Mouse (Mus musculus): ENCODE data around the gene Ewsr1. TPM values are rescaled to one million over a fixed set of nuclear protein-coding genes. Genes with fewer than 3 reads are reported as not detected.
"Not testable (repeated sequence)": the region's sequence is repeated elsewhere in the genome, so short reads cannot be mapped to it uniquely, and the experiment has no call there.

Gene Ewsr1
- total RNA-seq, 2 experiments from 2014 or later, result 79.3 to 86.5 TPM

GRCm38 (mm10) chr11:5091706-5092105 is 7.4 kb downstream of the Ewsr1 start:
- peak; percentile 31; the same call in 1 of the 2 replicates for TF ChIP-seq CTCF (IDR thresholded peaks at IDR 0.05)
- Histone ChIP-seq H3K27ac (no peak overlapping the region), H3K4me3 (no peak overlapping the region)
- intact Hi-C loops (cut with DNase I), result no loop called here
- DNase-seq, result no peak

DNA sequence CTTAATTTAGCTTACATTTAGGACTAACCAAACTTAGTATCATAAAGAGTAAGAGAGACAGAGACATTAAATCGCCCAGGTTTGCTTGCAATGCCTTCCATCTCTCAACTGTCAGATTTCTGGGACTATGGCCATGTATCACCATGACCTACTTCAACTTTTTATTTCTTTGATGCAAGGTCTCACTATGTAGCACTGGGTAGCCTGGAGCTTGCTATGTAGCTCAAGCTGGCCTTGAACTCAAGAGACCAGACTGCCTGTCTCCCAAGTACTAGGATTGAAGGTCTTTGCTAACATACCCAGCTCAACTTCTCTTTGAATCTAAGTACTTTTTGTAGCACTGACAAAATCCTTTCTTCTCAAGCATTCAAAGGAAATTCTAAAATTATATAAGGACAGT is 9.9 kb downstream of the Ewsr1 start:
- H3K4me3 ChIP-seq, result no peak overlapping the region
- no peak for DNase-seq
- TF ChIP-seq CTCF (IDR thresholded peaks at IDR 0.05), result no peak
- H3K27ac ChIP-seq, result no peak overlapping the region
- intact Hi-C loops (cut with DNase I), result no loop called here

DNA sequence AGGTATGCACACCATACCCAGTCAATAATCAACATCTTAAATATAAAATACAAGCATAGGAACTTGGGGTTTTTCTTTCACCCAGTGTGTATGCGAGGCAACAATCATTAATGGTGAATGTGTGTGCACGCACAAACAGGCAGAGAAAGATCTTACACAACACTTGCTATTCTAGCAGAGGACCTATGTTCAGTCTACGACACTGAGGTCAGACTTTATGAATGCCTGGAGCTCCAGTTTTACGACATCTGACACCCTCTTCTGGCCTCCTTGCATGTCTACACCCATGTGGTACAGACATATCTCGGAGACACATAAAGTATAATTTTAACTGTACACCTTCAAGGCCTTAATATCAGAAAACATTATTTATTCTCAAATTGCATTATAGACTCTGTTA is 22.2 kb downstream of the Ewsr1 start:
- intact Hi-C loops (cut with DNase I); DNase-seq; H3K4me3 ChIP-seq: not testable (repeated sequence)
- H3K27ac ChIP-seq, result peak overlapping the region; percentile 78

DNA sequence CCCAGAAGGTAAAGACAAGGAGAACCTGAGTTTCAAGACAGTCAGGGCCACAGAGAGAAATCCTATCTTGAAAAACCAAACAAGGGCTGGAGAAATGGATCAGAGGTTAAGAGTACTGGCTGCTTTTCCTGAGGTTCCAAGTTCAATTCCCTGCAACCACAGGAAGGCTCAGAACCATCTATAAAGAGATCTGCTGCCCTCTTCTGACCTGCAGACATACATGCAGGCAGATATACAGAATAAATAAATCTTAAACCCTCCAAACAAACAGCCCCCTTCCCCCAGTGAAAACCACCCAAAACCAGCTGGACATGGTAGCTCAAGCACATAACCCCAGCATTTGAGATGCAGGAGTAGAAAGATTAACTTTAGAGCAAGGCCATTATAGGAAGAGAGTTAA is 23.3 kb downstream of the Ewsr1 start:
- H3K27ac ChIP-seq, result peak overlapping the region; percentile 78
- intact Hi-C loops (cut with DNase I), result no loop called here
- no peak overlapping the region for H3K4me3 ChIP-seq
- TF ChIP-seq CTCF (IDR thresholded peaks at IDR 0.05), result peak; percentile 38; the same call in 1 of the 2 replicates
- DNase-seq, result no peak

- peak; percentile 64 for TF ChIP-seq CTCF (IDR thresholded peaks at IDR 0.05)
- H3K4me3 ChIP-seq, result no peak overlapping the region
- intact Hi-C loops (cut with DNase I), result no loop called here
- H3K27ac ChIP-seq, result no peak overlapping the region
- no peak for DNase-seq
These were observed 24.2 kb downstream of the Ewsr1 start for GRCm38 (mm10) chr11:5074882-5075281.

DNA sequence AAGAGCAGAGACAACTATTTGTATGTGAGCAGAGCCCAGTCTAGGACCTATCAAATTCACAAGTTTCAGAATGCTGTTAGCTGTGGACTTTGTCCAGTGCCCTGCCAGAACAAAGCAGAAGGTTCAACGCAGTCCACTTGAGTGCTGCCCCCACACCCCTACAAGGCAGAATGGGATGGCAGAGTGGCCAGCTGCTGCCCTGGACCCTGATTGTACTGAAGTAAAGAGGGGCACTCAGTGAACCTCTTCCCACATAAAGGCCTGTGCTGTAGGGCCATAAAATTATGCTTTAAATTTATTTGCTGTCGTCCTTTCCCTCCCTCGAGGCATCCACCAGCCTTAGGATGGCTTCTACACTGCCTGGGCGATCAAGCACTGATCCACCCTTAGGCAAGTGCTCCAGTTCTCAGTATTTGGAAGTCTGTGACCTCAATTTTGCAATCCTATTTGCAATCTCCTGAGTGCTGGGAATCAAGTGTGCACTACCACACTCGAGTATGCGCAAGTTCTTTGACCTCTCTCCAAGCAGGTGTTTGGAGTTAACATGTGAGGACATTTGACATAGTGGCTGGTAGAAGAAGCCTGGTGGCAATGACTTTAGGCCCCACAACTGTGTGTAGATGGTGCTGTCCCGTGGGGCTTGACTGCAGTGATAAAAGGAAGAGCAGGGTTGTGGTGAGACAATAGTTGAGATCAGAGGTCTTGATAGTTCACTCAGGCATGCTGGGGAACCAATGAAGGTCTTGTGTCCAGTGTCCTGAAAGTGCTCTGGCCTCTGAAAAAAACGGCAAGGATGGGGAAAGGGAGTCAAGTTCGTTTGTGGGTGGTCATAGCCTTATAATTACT is 30.7 kb downstream of the Ewsr1 start:
- Histone ChIP-seq H3K4me3 (no peak overlapping the region), H3K27ac (no peak overlapping the region)
- TF ChIP-seq CTCF (IDR thresholded peaks at IDR 0.05), result no peak
- DNase-seq, result no peak
- intact Hi-C loops (cut with DNase I), result no loop called here

DNA sequence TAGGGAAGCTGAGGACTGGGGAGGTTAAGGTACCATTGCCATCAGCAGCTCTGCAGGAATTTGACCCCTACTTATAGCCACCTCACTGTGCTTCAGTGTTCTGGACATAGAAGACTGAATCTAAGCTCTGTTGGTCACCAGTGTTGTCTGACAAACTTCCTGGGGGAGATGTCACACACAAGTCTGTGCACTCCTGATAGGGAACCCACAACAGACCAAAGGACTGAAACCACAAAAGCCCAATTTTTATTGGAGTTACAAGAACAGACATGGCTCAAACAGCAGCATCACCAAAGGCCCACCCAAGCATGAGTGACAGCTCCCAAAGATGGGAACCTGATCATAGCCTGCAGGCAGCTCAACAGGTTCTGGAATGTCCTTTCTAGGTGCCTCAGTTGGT is 32.0 kb downstream of the Ewsr1 start:
- Histone ChIP-seq H3K4me3 (no peak overlapping the region), H3K27ac (no peak overlapping the region)
- intact Hi-C loops (cut with DNase I), result no loop called here
- DNase-seq, result no peak
- TF ChIP-seq CTCF (IDR thresholded peaks at IDR 0.05), result no peak

GRCm38 (mm10) chr11:5065056-5065821 is 33.8 kb downstream of the Ewsr1 start, which contains the start of gene Gas2l1:
Gene Gas2l1 (minus strand): TSS chr11:5065327.
- intact Hi-C loops (cut with DNase I), result loop anchor here (1.0 kb wide), 1 partner anchor 50 kb away; no protein-coding TSS in a partner anchor
- Histone ChIP-seq H3K4me3 (peak within 1 kb of the TSS; percentile 82), H3K27ac (peak within 1 kb of the TSS; percentile 87)
- TF ChIP-seq CTCF (IDR thresholded peaks at IDR 0.05), result peak; percentile 83
- DNase-seq, result peak; percentile 94

GRCm38 (mm10) chr11:5064282-5065055 is 34.6 kb downstream of the Ewsr1 start:
- Histone ChIP-seq H3K27ac (peak overlapping the region; percentile 87), H3K4me3 (peak overlapping the region; percentile 82)
- no peak for DNase-seq
- intact Hi-C loops (cut with DNase I), result loop anchor here (1.0 kb wide), 1 partner anchor 49 kb away; no protein-coding TSS in a partner anchor
- TF ChIP-seq CTCF (IDR thresholded peaks at IDR 0.05), result no peak

GRCm38 (mm10) chr11:5063561-5064281 is 35.3 kb downstream of the Ewsr1 start:
- no peak for TF ChIP-seq CTCF (IDR thresholded peaks at IDR 0.05)
- Histone ChIP-seq H3K27ac (peak overlapping the region; percentile 87), H3K4me3 (peak overlapping the region; percentile 82)
- intact Hi-C loops (cut with DNase I), result no loop called here
- no peak for DNase-seq

- peak overlapping the region; percentile 82 for H3K4me3 ChIP-seq
- no peak for TF ChIP-seq CTCF (IDR thresholded peaks at IDR 0.05)
- intact Hi-C loops (cut with DNase I), result no loop called here
- H3K27ac ChIP-seq, result peak overlapping the region; percentile 81
- no peak for DNase-seq
These were observed 36.1 kb downstream of the Ewsr1 start for GRCm38 (mm10) chr11:5062860-5063505.
